Mouse (Mus musculus) heart, adult 2 months (tissue): ENCODE data around the gene Ptpn13.

Experiments used
- CTCF ChIP-seq: fragments of 200-600 bp; IDR thresholded peaks from 2 replicates; pipeline ENCODE4 v1.8.1; 2022; ENCODE audit warnings: antibody characterized with exemption, mild to moderate bottlenecking, moderate library complexity
- EP300 ChIP-seq: fragments of 200-500 bp; IDR thresholded peaks from 2 replicates; pipeline ENCODE4 v1.6.1; 2011; ENCODE audit warnings: low read depth, low read length, control low read depth; ENCODE audit not compliant: insufficient read depth
- POLR2A ChIP-seq: fragments of 200-500 bp; IDR thresholded peaks from 2 replicates; pipeline ENCODE4 v1.6.1; 2011; ENCODE audit warnings: mild to moderate bottlenecking, low read depth, low read length, control low read depth; ENCODE audit not compliant: insufficient read depth

DNA sequence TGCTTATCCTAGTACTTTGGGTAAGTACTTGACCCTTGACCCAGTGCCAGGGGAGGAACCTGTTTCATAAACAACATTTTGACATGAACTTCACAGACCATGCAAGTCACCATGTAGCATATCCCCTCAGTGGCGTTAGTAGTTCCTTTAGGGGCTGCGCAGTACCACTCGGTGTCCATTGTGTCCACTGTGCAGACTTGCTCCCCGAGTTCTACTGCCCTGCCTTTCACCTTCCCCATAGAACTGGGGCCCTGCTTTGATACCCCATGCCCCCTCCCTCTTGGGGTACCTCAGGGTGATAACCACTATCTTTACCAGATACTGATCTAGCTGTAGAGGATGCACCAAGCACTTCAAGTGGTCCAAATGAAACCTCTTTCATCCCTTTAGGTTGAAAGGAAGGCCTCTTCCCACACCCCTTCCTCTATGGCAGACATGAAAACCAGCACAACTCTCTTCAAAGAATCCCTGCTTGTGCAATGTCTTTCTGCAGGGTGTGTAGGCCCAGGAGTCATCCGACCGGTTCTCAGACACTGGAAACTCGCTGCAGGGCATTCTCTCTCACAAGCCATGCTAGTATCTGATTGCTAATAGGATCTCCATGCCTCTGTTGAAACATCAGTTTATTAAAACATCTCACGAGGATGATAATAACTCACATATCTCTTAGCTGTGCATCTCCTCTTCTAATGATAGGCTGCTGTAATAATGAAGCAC, 34.1 kb downstream of the Ptpn13 start:
- no peak for TF ChIP-seq POLR2A
- TF ChIP-seq EP300: no peak
- no peak for TF ChIP-seq CTCF
